Mouse (Mus musculus): Measurements from ENCODE around the gene Tubb4a. TPM values are rescaled to one million over a fixed set of nuclear protein-coding genes. Genes with fewer than 3 reads are reported as not detected.
A peak's percentile ranks its signal among the peaks of the same experiment; 100 is the strongest.
"Not testable (repeated sequence)": the region's sequence is repeated elsewhere in the genome, so short reads cannot be mapped to it uniquely, and the experiment has no call there.

Tubb4a gene
- polyA plus RNA-seq (2015; fragmentation: Nextera tagmentation; extraction: Ambion mirVana) = 383 and 394 TPM in 2 replicates

DNA sequence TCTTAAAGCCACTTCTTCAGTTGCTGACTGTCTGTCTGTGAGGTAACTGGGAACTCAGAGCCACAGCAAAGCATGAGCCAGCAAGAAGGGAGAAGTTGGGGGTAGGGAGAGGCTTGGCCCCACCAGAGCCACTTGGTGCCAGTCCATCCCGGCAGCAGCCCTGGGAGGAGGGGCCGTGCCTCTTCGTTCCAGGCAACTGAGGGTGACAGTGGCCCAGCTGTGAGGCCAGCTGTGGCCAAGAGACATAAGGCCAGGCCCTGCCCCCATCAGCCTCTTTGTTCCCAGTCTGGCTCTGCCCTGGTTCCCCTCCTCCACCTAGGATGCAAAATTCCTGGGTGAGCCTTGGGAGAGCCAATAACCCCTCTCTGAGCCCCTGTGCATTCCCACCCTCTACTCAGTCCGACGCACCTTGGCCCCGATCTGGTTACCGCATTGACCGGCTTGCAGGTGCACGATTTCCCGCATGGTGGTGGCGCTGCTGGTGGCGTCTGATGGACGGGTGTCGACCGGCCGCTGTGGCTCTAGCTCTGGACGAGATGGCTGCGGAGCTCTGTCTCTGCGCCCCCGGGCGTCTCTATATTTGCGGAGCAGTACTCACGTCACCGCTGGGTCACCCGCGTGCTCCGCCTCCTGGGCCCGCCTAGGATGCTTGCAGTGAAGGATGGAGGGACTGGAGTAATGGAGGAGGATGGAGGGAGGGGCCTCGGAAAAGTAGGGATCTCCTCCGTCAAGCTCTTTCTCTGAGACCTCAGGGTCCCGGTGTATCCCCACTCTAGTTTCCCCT, at the start of gene Tubb4a:
Tubb4a (minus strand) TSS at position 734 of the 784 bp plus-strand sequence.
- WGBS = 1% methylated on average over 31 of the region's 31 CpGs
- H3K27ac ChIP-seq (ENCODE audit: low read length) = peak within 1 kb of the TSS; percentile 80

DNA sequence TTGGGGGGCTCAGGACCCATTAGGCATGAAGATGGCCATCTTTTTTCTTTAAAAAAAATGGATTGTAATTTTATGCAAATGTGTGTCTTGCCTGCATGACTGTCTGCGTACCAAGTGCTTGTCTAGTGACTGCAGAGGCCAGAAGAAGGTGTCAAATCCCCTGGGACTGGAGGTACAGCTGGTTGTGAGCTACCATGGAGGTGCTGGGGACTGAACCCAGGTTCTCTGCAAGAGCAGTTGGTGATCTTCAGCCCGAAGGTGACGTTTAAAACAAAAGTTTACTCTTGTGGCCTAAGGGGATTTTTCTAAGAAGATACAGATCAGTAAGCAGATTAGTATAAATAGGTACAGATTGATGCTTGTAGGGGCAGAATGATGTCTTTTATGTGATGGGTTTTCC, 48.1 kb upstream of the Tubb4a start:
- Histone ChIP-seq H3K9me3 (replicated peaks; ENCODE audit: control insufficient read depth, low read length, poor library complexity, severe bottlenecking) (no peaks in the 10 kb centered on the region), H3K4me3 (ENCODE audit: low read depth, low read length) (no peak overlapping the region), H3K4me2 (ENCODE audit: low read length) (no peak overlapping the region), H3K27me3 (ENCODE audit: control insufficient read depth, insufficient read depth, low read depth, low read length) (no peaks in the 10 kb centered on the region), H3K9ac (ENCODE audit: low read depth, low read length) (no peak overlapping the region), H3K4me1 (ENCODE audit: control insufficient read depth, insufficient read depth, low read length) (no peaks in the 10 kb centered on the region), H3K36me3 (ENCODE audit: control insufficient read depth, insufficient read depth, low read length) (no peaks in the 10 kb centered on the region), H3K27ac (ENCODE audit: low read length) (no peak overlapping the region)
- ATAC-seq = no peak
- WGBS = 85% methylated on average over 3 of the region's 3 CpGs

More for the DNA sequence above, at the start of gene Tubb4a:
- Histone ChIP-seq H3K9me3 (replicated peaks; ENCODE audit: control insufficient read depth, low read length, poor library complexity, severe bottlenecking) (no peaks in the 10 kb centered on the region), H3K4me1 (ENCODE audit: control insufficient read depth, insufficient read depth, low read length) (peaks cover 14% of the 10 kb centered on the region), H3K36me3 (ENCODE audit: control insufficient read depth, insufficient read depth, low read length) (peaks cover 12% of the 10 kb centered on the region; the same call in 1 of the 2 replicates), H3K27me3 (ENCODE audit: control insufficient read depth, insufficient read depth, low read depth, low read length) (no peaks in the 10 kb centered on the region), H3K4me2 (ENCODE audit: low read length) (peak within 1 kb of the TSS; percentile 74), H3K4me3 (ENCODE audit: low read depth, low read length) (peak within 1 kb of the TSS; percentile 57), H3K9ac (ENCODE audit: low read depth, low read length) (peak within 1 kb of the TSS; percentile 87)
- peak; percentile 96 for ATAC-seq

DNA sequence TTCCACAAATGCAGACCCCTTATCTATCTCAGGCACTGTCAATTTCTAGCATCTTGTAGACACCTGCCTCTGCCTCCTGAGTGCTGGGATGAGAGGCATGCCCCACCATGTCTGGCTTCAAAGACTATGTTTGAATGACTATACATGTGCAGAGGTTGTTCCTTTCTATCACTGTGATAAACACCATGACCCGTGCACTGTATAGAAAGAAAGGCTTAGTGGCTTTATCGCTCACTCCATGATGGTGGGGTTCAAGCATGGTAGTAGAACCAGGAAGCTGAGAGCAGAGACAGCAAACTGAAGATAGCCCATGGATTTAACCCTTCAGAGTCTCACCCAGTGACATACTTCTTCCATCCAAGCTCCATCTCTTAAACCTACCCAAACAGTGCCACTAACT, 47.1 kb upstream of the Tubb4a start:
- H3K4me2 ChIP-seq (ENCODE audit: low read length) = no peak overlapping the region
- no peak for ATAC-seq
- no peaks in the 10 kb centered on the region for H3K27me3 ChIP-seq (ENCODE audit: control insufficient read depth, insufficient read depth, low read depth, low read length)
- no peaks in the 10 kb centered on the region for H3K36me3 ChIP-seq (ENCODE audit: control insufficient read depth, insufficient read depth, low read length)
- H3K4me1 ChIP-seq (ENCODE audit: control insufficient read depth, insufficient read depth, low read length) = no peaks in the 10 kb centered on the region
- H3K9me3 ChIP-seq (replicated peaks; ENCODE audit: control insufficient read depth, low read length, poor library complexity, severe bottlenecking) = no peaks in the 10 kb centered on the region
- WGBS = 87% methylated on average over 2 of the region's 2 CpGs
- no peak overlapping the region for H3K9ac ChIP-seq (ENCODE audit: low read depth, low read length)
- H3K27ac ChIP-seq (ENCODE audit: low read length) = no peak overlapping the region
- no peak overlapping the region for H3K4me3 ChIP-seq (ENCODE audit: low read depth, low read length)

DNA sequence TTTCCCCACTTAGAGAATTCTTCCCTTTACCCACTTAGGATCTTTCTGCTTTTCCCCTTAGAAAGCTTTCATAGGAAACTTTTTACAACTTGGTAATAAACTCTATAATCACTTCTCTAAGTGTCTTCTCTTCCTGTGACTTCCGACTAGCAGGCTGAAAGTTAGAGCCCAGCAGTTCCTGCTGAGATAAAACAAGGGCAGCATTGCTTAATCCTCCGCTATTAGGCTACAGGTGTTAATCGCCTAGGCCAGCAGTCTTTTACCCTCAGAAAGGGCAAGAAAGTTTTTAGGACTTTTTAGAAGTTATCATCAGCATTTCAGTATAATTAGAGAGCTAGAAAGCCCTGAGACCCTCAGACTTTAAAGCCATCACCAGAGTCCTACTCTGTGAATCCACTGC, 46.4 kb upstream of the Tubb4a start:
- not testable (repeated sequence) for ATAC-seq; H3K4me3 ChIP-seq (ENCODE audit: low read depth, low read length); H3K27me3 ChIP-seq (ENCODE audit: control insufficient read depth, insufficient read depth, low read depth, low read length); H3K4me1 ChIP-seq (ENCODE audit: control insufficient read depth, insufficient read depth, low read length); H3K9me3 ChIP-seq (replicated peaks; ENCODE audit: control insufficient read depth, low read length, poor library complexity, severe bottlenecking); H3K9ac ChIP-seq (ENCODE audit: low read depth, low read length); H3K36me3 ChIP-seq (ENCODE audit: control insufficient read depth, insufficient read depth, low read length); H3K4me2 ChIP-seq (ENCODE audit: low read length); H3K27ac ChIP-seq (ENCODE audit: low read length)
- 23% methylated on average over 3 of the region's 3 CpGs for WGBS

DNA sequence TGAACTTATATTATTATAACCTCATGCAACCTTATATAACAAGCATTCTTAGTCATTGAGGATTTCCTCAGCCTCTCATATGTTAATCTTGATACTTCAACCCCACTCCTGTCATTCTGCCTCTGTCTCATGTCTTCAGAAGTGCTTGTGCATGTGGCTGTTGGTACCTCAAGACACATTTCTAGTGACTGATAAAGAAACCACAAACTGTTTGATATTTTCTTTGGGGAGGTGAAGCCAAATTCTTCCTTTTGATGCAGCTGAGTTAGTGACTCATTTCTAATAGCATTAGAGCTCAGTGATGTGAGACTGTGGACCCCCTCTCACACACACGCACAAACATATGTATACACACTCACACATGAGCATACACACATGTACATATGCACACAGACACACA, 44.2 kb upstream of the Tubb4a start:
- 94% methylated on average over 1 of the region's 1 CpGs for WGBS
- Histone ChIP-seq H3K36me3 (ENCODE audit: control insufficient read depth, insufficient read depth, low read length) (no peaks in the 10 kb centered on the region), H3K4me2 (ENCODE audit: low read length) (no peak overlapping the region), H3K27ac (ENCODE audit: low read length) (no peak overlapping the region), H3K4me3 (ENCODE audit: low read depth, low read length) (no peak overlapping the region), H3K27me3 (ENCODE audit: control insufficient read depth, insufficient read depth, low read depth, low read length) (no peaks in the 10 kb centered on the region), H3K4me1 (ENCODE audit: control insufficient read depth, insufficient read depth, low read length) (no peaks in the 10 kb centered on the region), H3K9me3 (replicated peaks; ENCODE audit: control insufficient read depth, low read length, poor library complexity, severe bottlenecking) (no peaks in the 10 kb centered on the region), H3K9ac (ENCODE audit: low read depth, low read length) (no peak overlapping the region)
- no peak for ATAC-seq

DNA sequence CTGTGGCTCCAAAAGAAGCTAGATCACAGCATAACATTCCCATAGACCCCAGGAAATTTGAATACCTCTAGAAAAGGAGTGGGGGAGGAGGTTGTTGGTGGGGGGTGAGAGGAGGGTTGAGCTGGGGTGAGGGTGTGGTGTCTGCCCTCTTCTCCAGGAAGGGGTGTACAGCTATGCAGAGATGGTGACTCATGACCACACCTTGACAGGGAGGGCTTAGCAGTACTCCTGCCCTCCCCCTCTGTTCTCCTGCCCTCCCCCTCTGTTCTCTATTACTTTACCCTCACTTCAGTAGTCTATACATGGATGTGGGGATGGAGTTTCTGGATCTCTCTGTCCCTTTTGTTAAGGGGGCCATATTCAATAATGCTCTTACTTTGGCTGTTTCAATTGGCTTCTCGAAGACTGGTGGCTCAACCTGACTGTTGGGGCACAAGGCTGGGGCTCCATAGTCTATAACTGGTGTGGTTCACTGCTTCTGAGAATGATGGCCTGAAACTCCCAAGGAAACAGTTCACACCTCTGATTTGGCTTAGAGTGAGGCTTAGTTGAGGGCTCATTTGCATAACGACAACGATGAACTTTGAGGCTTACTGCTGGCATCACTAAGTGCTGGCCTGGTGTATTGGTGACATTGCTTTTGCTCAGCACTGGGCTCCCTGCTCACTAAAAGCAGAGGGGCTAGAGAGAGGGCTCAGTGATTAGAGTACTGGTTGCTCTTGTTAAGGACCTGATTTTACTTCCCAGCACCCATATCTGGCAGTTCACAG, 38.5 kb upstream of the Tubb4a start:
- Histone ChIP-seq H3K4me3 (ENCODE audit: low read depth, low read length) (no peak overlapping the region), H3K36me3 (ENCODE audit: control insufficient read depth, insufficient read depth, low read length) (no peaks in the 10 kb centered on the region), H3K4me1 (ENCODE audit: control insufficient read depth, insufficient read depth, low read length) (no peaks in the 10 kb centered on the region), H3K4me2 (ENCODE audit: low read length) (no peak overlapping the region), H3K9ac (ENCODE audit: low read depth, low read length) (no peak overlapping the region), H3K9me3 (replicated peaks; ENCODE audit: control insufficient read depth, low read length, poor library complexity, severe bottlenecking) (no peaks in the 10 kb centered on the region), H3K27ac (ENCODE audit: low read length) (no peak overlapping the region), H3K27me3 (ENCODE audit: control insufficient read depth, insufficient read depth, low read depth, low read length) (no peaks in the 10 kb centered on the region)
- WGBS = 71% methylated on average over 3 of the region's 3 CpGs
- no peak for ATAC-seq

DNA sequence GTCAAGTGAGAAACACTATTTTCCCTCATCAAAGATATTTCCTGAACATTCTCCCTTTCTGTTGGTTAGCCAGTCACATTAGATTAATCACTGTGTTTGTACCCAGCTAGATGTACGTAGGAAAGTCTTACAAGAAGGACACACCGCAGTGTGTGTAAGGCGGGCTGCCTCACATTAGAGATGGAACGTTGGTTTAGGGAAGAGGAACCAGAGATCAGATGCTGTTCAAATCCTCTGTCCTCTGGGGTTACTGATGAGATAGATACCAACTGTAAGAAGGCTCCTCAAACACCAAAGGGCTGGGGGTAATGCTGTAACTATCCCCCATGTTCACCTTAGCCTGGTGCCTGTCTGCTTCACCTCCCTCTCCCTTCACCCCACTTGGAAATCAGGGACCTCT, 37.2 kb upstream of the Tubb4a start:
- WGBS = 80% methylated on average over 4 of the region's 4 CpGs
- Histone ChIP-seq H3K4me3 (ENCODE audit: low read depth, low read length) (no peak overlapping the region), H3K9ac (ENCODE audit: low read depth, low read length) (no peak overlapping the region), H3K4me1 (ENCODE audit: control insufficient read depth, insufficient read depth, low read length) (no peaks in the 10 kb centered on the region), H3K27ac (ENCODE audit: low read length) (no peak overlapping the region), H3K27me3 (ENCODE audit: control insufficient read depth, insufficient read depth, low read depth, low read length) (no peaks in the 10 kb centered on the region), H3K9me3 (replicated peaks; ENCODE audit: control insufficient read depth, low read length, poor library complexity, severe bottlenecking) (no peaks in the 10 kb centered on the region), H3K36me3 (ENCODE audit: control insufficient read depth, insufficient read depth, low read length) (no peaks in the 10 kb centered on the region), H3K4me2 (ENCODE audit: low read length) (no peak overlapping the region)
- no peak for ATAC-seq

DNA sequence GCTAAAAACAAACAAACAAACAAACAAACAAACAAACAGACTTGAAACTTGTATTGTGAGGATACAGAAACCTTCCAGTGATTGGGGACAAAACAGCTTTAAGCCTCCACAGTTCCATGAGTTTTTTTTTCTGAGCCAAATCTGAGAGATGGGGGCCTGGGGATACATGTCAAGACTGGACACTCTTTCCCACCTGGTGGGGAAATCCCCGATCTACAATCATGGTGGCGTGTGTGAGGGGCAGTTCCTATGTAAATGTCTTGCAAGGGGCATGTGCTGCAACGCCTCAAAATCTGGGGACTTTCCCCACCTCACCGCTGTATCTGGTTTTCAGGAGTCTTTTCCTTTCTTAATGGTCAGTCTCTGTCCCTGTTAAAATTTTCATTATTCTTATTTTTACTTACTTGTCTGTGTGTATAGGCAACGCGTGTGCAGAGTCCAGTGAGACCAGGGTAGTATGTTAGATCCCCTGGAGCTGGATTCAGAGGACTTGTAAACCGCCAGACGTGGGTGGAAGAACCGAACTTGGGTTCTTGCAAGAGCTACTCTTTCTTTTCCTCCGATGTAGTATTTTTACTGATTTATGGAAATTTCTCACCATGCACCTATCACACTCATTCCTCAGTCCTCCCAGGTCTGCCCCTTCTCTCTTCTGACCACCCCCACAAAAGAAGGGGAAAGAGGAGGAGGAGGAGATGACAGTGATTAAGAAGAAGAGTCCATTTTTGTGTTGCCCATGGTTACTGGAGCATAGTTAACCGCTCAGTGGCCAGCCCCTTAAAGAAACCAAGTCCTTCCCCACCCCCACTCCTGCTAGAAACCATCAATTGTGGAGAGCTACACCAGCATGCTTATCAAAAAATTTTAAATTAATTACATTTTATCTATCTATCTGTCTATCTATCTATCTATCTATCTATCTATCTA, 35.9 kb upstream of the Tubb4a start:
- Histone ChIP-seq H3K27me3 (ENCODE audit: control insufficient read depth, insufficient read depth, low read depth, low read length) (no peaks in the 10 kb centered on the region; the same call in 1 of the 2 replicates), H3K36me3 (ENCODE audit: control insufficient read depth, insufficient read depth, low read length) (no peaks in the 10 kb centered on the region), H3K4me1 (ENCODE audit: control insufficient read depth, insufficient read depth, low read length) (no peaks in the 10 kb centered on the region), H3K9ac (ENCODE audit: low read depth, low read length) (no peak overlapping the region), H3K4me3 (ENCODE audit: low read depth, low read length) (no peak overlapping the region), H3K4me2 (ENCODE audit: low read length) (no peak overlapping the region), H3K9me3 (replicated peaks; ENCODE audit: control insufficient read depth, low read length, poor library complexity, severe bottlenecking) (no peaks in the 10 kb centered on the region), H3K27ac (ENCODE audit: low read length) (no peak overlapping the region)
- no peak for ATAC-seq
- 90% methylated on average over 11 of the region's 11 CpGs for WGBS
